Mouse (Mus musculus): ENCODE results near the gene C3ar1. TPM values are rescaled to one million over a fixed set of nuclear protein-coding genes. Genes with fewer than 3 reads are reported as not detected.

C3ar1 gene
- polyA plus RNA-seq, 1 experiment from 2014 or later: 1.5 TPM

DNA sequence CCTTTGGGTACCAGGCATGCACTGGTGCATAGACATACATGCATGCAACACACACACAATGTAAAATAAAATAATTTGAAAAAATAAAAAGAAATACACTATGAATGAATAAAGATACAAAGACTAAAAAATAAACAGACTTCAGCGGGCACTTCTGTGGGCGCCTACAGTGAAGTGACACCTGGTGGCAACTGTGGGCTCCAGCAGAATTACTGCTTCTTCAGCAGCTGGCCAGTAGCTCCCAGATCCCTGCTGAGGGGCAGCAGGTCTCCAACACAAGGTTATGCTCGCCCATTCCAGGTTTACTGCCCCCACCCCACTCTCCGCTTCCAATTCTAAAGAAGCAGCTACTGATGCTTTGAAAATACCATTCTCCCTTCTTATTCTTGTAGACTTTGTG, 12.0 kb upstream of the C3ar1 start:
- Histone ChIP-seq H3K27me3 (replicated peaks; ENCODE audit: low read depth, poor library complexity, severe bottlenecking) (peaks cover 3% of the 10 kb centered on the region; the same call in 1 of the 2 replicates), H3K36me3 (replicated peaks) (no peaks in the 10 kb centered on the region), H3K27ac (replicated peaks) (no peak overlapping the region), H3K4me3 (no peak overlapping the region), H3K4me1 (no peaks in the 10 kb centered on the region), H3K9me3 (no peaks in the 10 kb centered on the region)
- whole genome bisulfite sequencing: 64% methylated on average over 4 of the region's 4 CpGs
- DNase-seq (ENCODE audit: low spot score): no peak

DNA sequence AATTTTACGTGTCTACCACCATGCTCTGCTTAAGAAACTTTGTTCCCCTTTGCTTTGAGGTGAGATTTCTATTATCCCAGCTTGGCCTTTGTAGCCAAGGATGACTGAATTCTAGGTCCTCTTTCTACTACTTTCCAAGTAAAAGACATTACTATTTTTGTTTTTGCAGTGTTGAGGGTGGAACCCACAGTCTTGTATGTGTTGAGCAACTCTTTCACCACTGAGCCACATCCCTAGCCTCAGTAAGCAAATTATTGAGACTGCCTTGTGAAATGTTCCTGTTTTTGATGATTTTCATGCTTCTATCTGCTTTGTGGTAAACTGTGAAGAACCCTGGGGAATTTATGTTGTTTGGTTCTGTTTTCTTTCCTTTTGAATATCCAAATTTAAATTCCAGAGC, 6.9 kb upstream of the C3ar1 start:
- no peaks in the 10 kb centered on the region for H3K4me1 ChIP-seq
- H3K36me3 ChIP-seq (replicated peaks): no peaks in the 10 kb centered on the region
- no peak overlapping the region for H3K27ac ChIP-seq (replicated peaks)
- no peak for DNase-seq (ENCODE audit: low spot score)
- 89% methylated on average over 1 of the region's 1 CpGs for WGBS
- H3K4me3 ChIP-seq: no peak overlapping the region
- H3K9me3 ChIP-seq: peaks cover 15% of the 10 kb centered on the region; the same call in 1 of the 2 replicates
- no peaks in the 10 kb centered on the region for H3K27me3 ChIP-seq (replicated peaks; ENCODE audit: low read depth, poor library complexity, severe bottlenecking)

DNA sequence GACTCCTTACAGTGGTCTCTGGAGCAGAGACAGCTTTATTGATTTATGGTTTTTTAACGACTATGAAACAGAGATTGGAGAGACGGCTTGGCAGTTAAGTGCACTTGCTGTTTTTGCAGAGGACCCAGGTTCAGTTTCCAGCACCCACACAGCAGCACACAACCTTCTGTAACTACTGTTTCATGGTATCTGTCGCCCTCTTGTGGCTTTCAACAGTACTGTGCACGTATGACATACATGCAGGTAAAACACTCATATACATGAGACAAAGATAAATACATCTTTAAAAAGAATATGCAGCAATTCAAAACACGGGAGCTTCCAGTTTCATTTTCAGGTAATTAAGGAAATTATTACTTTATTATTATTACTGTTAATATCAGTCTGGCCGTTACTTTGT, 6.5 kb upstream of the C3ar1 start:
- WGBS: 82% methylated on average over 6 of the region's 6 CpGs

DNA sequence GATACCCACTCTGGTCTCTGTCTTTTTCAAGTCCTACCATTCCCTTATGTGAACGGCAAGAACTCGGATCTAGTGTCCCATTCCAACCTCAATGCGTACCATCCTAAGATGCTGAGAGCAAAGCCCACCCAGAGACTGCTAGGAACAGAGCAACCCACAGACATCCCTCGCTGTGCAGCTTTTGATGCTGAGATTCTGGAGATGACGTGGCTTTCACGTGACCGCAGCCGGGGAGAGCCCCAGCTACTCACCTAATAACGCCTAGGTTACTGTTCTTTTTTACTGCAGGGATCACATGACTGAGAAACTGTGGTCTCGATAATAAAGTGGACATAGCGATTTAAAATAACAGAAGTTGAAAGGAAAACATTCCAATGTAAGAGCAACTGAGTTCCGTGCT, 1.4 kb downstream of the C3ar1 start:
- H3K36me3 ChIP-seq (replicated peaks): no peaks in the 10 kb centered on the region
- H3K27ac ChIP-seq (replicated peaks): no peak overlapping the region
- no peaks in the 10 kb centered on the region for H3K9me3 ChIP-seq
- H3K27me3 ChIP-seq (replicated peaks; ENCODE audit: low read depth, poor library complexity, severe bottlenecking): no peaks in the 10 kb centered on the region
- WGBS: 88% methylated on average over 12 of the region's 12 CpGs
- no peaks in the 10 kb centered on the region for H3K4me1 ChIP-seq
- H3K4me3 ChIP-seq: no peak overlapping the region
- DNase-seq (ENCODE audit: low spot score): no peak

More for the DNA sequence above, 6.5 kb upstream of the C3ar1 start:
- H3K9me3 ChIP-seq: peaks cover 15% of the 10 kb centered on the region; the same call in 1 of the 2 replicates
- no peak overlapping the region for H3K27ac ChIP-seq (replicated peaks)
- no peak overlapping the region for H3K4me3 ChIP-seq
- no peak for DNase-seq (ENCODE audit: low spot score)
- no peaks in the 10 kb centered on the region for H3K36me3 ChIP-seq (replicated peaks)
- no peaks in the 10 kb centered on the region for H3K27me3 ChIP-seq (replicated peaks; ENCODE audit: low read depth, poor library complexity, severe bottlenecking)
- no peaks in the 10 kb centered on the region for H3K4me1 ChIP-seq

DNA sequence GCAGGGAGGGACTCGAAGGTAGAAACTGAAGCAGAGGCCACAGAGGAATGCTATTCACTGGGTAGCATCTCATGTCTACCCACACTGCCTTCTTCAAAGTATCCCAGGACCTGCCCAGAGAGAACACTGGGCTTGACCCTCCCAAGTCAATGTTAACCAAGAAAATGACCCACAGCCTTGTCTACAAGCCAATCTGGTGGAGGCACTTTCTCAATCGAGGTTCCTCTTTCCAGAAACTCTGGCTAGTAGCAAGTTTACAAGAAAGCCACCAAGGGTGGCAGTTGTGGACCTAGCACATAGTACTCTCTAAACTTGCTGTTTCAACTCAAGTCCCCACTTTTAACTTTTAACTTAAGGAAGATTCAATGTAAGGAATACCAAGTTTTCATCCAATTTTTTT, 3.3 kb downstream of the C3ar1 start:
- Histone ChIP-seq H3K4me1 (no peaks in the 10 kb centered on the region), H3K4me3 (no peak overlapping the region), H3K27ac (replicated peaks) (no peak overlapping the region), H3K9me3 (no peaks in the 10 kb centered on the region), H3K27me3 (replicated peaks; ENCODE audit: low read depth, poor library complexity, severe bottlenecking) (no peaks in the 10 kb centered on the region), H3K36me3 (replicated peaks) (no peaks in the 10 kb centered on the region)
- DNase-seq (ENCODE audit: low spot score): no peak
- 81% methylated on average over 2 of the region's 2 CpGs for WGBS

DNA sequence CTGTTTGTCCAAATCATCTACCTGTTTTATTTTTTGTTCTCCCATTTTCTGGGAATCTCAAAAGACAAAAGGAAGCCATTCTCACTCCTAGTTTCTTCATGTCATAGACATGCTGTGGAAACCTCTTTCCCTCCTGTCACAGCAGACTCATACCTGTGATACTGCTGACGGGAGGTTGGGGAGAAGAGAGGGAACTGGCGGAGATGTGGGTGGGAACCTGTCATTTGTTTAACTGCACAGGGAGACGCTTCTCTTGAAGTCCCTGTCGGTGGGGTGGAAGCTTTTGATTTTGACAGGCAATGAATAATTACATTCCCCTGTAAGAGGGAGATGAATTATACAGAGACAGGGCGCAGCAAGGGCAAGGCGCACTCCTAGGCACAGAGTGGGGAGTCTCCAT, 12.2 kb downstream of the C3ar1 start:
- peaks cover 58% of the 10 kb centered on the region for H3K36me3 ChIP-seq (replicated peaks)
- WGBS: 92% methylated on average over 6 of the region's 6 CpGs
- no peak overlapping the region for H3K4me3 ChIP-seq
- no peaks in the 10 kb centered on the region for H3K27me3 ChIP-seq (replicated peaks; ENCODE audit: low read depth, poor library complexity, severe bottlenecking)
- H3K27ac ChIP-seq (replicated peaks): no peak overlapping the region
- no peaks in the 10 kb centered on the region for H3K4me1 ChIP-seq
- no peak for DNase-seq (ENCODE audit: low spot score)
- H3K9me3 ChIP-seq: no peaks in the 10 kb centered on the region

DNA sequence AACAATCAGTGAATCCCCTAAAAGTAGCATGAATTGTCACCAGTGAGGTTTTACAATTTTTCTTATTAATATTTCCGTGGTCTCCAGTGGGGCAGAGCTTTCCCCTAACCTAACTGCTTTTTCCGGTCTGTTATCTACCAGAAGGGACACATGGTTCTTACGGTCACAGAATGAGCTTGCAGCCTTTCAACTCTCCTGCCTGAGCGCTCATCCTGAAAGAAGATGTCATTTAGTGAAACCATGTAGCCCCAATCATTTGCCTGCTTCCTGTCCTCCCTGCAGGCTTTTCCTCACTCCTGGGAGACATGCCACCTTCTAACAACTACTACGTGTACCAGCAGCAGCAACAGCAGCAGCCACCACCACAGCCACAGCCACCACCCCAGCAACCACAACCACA, 18.4 kb downstream of the C3ar1 start:
- peaks cover 90% of the 10 kb centered on the region for H3K36me3 ChIP-seq (replicated peaks)
- H3K9me3 ChIP-seq: no peaks in the 10 kb centered on the region
- WGBS: 93% methylated on average over 5 of the region's 5 CpGs
- no peak overlapping the region for H3K4me3 ChIP-seq
- H3K27ac ChIP-seq (replicated peaks): no peak overlapping the region
- H3K4me1 ChIP-seq: no peaks in the 10 kb centered on the region
- H3K27me3 ChIP-seq (replicated peaks; ENCODE audit: low read depth, poor library complexity, severe bottlenecking): no peaks in the 10 kb centered on the region
- no peak for DNase-seq (ENCODE audit: low spot score)

DNA sequence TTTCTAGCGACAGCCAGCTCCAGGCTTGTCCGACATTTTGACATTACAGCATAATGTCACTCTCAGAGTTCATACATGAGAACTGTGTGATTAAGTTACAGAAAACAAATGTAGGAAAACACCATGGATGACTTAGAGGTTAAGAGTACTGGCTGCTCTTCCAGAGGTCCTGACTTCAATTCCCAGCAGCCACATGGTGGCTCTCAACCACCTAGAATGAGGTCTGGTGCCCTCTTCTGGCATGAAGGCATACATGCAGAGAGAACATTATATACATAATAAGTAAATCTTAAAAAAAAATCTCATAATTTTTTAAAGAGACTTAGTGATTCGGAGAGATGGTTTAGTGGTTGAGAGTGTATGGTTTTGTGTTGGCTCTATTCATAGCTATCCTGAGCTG, 19.0 kb downstream of the C3ar1 start:
- Histone ChIP-seq H3K36me3 (replicated peaks) (peaks cover 90% of the 10 kb centered on the region), H3K4me3 (no peak overlapping the region), H3K27me3 (replicated peaks; ENCODE audit: low read depth, poor library complexity, severe bottlenecking) (no peaks in the 10 kb centered on the region), H3K4me1 (no peaks in the 10 kb centered on the region), H3K9me3 (no peaks in the 10 kb centered on the region), H3K27ac (replicated peaks) (no peak overlapping the region)
- DNase-seq (ENCODE audit: low spot score): no peak
- WGBS: 97% methylated on average over 3 of the region's 3 CpGs

DNA sequence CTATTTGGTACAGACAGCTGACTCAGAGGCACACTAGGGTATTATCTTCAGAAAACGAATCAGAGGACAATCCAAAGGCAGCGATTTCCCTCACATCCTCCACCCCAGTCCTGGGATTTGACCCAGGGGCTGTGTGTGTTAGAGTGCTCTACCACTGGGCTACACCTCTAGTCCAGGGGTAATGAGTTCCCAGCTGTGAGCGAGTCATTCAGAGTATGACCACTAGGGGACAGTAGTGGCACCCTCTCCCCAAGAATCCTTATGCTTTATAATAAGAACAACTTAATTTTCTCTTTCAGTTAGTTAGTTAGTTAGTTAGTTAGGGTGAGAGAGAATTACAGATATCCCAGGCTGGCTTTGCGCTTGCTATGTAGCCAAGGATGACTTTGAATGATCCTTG, 21.6 kb downstream of the C3ar1 start:
- H3K4me1 ChIP-seq: no peaks in the 10 kb centered on the region
- no peak overlapping the region for H3K4me3 ChIP-seq
- H3K27ac ChIP-seq (replicated peaks): no peak overlapping the region
- WGBS: 64% methylated on average over 4 of the region's 4 CpGs
- peaks cover 75% of the 10 kb centered on the region for H3K36me3 ChIP-seq (replicated peaks)
- H3K27me3 ChIP-seq (replicated peaks; ENCODE audit: low read depth, poor library complexity, severe bottlenecking): no peaks in the 10 kb centered on the region
- DNase-seq (ENCODE audit: low spot score): no peak
- H3K9me3 ChIP-seq: no peaks in the 10 kb centered on the region

DNA sequence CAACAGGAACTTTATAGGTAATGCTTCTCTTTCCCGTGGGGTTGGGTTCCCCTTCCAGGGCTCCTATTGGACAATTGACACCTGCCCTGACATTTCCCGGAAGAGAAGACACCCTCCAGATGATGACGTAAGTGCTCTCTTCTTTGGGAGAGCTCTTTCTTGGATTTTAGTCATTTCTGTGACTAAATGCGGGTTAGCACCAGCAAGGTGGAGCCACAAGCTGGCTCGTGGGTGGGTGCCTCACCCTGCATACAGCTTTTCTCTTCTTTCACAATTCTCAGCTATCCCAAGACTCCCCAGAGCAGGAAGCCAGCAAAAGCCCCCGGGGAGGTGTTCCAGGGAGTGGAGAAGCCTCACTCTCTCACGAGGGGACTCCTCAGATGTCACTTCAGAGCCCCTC, 23.1 kb downstream of the C3ar1 start:
- peaks cover 68% of the 10 kb centered on the region for H3K36me3 ChIP-seq (replicated peaks)
- no peak for DNase-seq (ENCODE audit: low spot score)
- 84% methylated on average over 7 of the region's 7 CpGs for WGBS

DNA sequence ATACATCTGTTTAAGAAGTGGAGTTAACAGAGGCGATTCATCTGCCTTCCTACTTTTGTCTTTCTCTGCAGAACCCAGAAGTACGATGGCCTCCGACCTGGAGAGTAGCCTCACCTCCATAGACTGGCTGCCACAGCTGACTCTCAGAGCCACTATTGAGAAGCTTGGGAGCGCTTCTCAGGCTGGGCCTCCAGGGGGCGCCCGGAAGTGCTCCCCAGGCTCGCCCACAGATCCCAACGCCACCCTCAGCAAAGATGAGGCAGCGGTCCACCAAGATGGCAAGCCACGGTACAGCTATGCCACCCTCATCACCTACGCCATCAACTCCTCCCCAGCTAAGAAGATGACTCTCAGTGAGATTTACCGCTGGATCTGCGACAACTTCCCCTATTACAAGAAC, 27.9 kb downstream of the C3ar1 start:
- Histone ChIP-seq H3K4me1 (peaks cover 20% of the 10 kb centered on the region), H3K36me3 (replicated peaks) (peaks cover 30% of the 10 kb centered on the region), H3K4me3 (no peak overlapping the region), H3K27me3 (replicated peaks; ENCODE audit: low read depth, poor library complexity, severe bottlenecking) (peaks cover 8% of the 10 kb centered on the region; the same call in 1 of the 2 replicates), H3K27ac (replicated peaks) (no peak overlapping the region), H3K9me3 (no peaks in the 10 kb centered on the region)
- 40% methylated on average over 13 of the region's 13 CpGs for WGBS
- peak; percentile 55 for DNase-seq (ENCODE audit: low spot score)

More for the DNA sequence above, 23.1 kb downstream of the C3ar1 start:
- no peak overlapping the region for H3K4me3 ChIP-seq
- no peaks in the 10 kb centered on the region for H3K4me1 ChIP-seq
- H3K27me3 ChIP-seq (replicated peaks; ENCODE audit: low read depth, poor library complexity, severe bottlenecking): no peaks in the 10 kb centered on the region
- H3K9me3 ChIP-seq: no peaks in the 10 kb centered on the region
- no peak overlapping the region for H3K27ac ChIP-seq (replicated peaks)

DNA sequence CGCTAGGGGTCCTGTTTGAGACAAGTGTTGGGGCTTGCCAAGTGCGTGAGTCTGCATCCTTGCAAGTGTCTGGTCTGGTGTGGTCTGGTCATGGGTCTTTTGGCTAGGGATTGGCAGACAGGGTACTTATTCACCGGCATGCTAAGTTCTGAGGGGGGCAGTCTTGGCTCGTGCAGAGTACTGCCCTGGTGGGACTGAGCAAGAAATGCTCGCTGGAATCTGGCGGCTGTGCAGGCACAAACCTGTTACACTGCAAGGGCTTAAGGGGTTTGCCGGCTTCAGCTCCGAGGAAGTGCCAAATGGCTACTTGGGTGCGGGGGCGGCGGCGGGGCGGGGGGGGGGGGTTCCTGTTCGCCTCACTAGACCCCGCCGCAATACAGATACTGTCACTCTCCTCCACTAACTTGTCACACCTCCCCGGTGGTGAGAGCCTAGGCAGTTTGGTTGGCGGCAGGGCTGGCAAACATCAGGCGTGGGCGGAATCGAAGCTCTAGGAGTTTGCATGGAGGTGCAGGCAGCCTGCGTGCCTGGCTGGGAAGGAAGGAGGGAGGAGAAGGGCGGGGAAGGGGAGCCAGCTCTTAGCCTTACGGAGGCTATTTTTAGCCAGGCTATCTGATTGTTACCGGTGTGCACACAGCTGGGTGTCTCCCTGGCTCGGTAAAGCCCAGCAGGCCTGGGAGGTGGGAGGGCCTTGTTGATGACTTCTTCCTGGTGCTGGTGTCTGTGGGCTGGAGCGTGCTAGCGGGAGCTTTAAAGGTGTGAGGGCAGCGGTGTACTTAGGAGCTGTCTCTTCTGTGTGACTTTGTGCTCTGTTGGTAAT, 29.8 kb downstream of the C3ar1 start:
- Histone ChIP-seq H3K27ac (replicated peaks) (peak overlapping the region; percentile 70), H3K4me1 (peaks cover 35% of the 10 kb centered on the region), H3K9me3 (no peaks in the 10 kb centered on the region), H3K4me3 (peak overlapping the region; percentile 59), H3K36me3 (replicated peaks) (peaks cover 12% of the 10 kb centered on the region), H3K27me3 (replicated peaks; ENCODE audit: low read depth, poor library complexity, severe bottlenecking) (peaks cover 8% of the 10 kb centered on the region; the same call in 1 of the 2 replicates)
- 3% methylated on average over 29 of the region's 29 CpGs for WGBS
- peak; percentile 56 for DNase-seq (ENCODE audit: low spot score)

DNA sequence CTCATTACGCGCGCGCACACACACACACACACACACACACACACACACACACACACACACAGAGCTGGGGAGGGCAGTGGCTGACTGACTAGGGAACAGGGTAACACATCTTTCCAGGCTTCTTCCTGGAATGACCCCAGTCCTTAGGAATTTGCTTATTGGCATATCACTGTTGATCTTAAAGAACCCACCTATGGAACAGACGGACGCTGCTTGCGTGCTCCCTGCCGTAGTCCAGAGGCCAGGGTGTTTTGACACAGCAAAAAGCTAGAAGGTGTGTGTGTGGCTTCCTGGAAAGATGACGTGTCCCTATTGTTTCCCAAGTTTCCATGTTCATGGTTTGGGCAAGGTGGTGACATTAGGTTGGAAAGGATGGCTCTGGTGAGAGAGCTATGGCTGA, 30.8 kb downstream of the C3ar1 start:
- H3K9me3 ChIP-seq: no peaks in the 10 kb centered on the region
- no peak overlapping the region for H3K4me3 ChIP-seq
- no peak for DNase-seq (ENCODE audit: low spot score)
- H3K27ac ChIP-seq (replicated peaks): no peak overlapping the region
- 92% methylated on average over 9 of the region's 9 CpGs for WGBS
- H3K27me3 ChIP-seq (replicated peaks; ENCODE audit: low read depth, poor library complexity, severe bottlenecking): peaks cover 13% of the 10 kb centered on the region; the same call in 1 of the 2 replicates
- peaks cover 45% of the 10 kb centered on the region for H3K4me1 ChIP-seq
- H3K36me3 ChIP-seq (replicated peaks): peaks cover 11% of the 10 kb centered on the region; the same call in 1 of the 2 replicates

All from embryonic facial prominence, embryonic 10.5 days (tissue).